Mouse (Mus musculus): ENCODE measurements around the gene Gfra1.

DNA sequence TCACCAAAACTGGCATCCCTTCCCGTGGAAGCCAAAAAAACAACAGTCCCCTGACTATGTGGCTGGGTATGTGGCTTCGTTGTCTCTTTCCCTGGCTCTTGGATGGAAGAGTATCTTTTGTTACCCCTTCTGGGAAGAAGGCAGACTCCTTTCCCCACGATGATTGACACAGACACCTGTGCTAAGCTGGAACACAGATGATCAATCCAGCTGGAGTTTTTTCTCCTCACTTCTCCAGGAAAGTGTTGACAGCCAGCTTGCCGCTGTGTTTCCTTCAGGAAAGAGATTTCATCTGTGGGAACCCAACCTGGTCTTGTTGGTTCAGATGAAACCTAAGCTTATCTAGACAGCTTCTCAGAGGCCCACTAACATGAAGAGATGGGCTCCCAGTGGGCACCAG is 40.5 kb downstream of the Gfra1 start:
- no peak for TF ChIP-seq CTCF (IDR thresholded peaks at IDR 0.05; ENCODE audit: low read depth, low read length)
- TF ChIP-seq POLR2A (IDR thresholded peaks at IDR 0.05; ENCODE audit: borderline replicate concordance, low read depth, low read length), result no peak

Data from bone marrow macrophage, adult 2 months (primary cell).